Mouse (Mus musculus) gastrocnemius, postnatal 4 days (tissue): ENCODE results near the gene Pde9a. TPM values are rescaled to one million over a fixed set of nuclear protein-coding genes. Genes with fewer than 3 reads are reported as not detected.
"Not testable (repeated sequence)": the region's sequence is repeated elsewhere in the genome, so short reads cannot be mapped to it uniquely, and the experiment has no call there.

Experiments used
- DNase-seq, 2 experiments: peaks; one replicate each; pipeline ENCODE4 v3.0.0; 2021 to 2022; ENCODE audit warnings: low spot score in 2 of 2, mixed read lengths in 2 of 2
- long read RNA-seq, 2 experiments: library from polyadenylated mRNA; stranded (forward); transcript quantifications; one replicate each; pipeline ENCODE4 v2.0.0; 2021
- total RNA-seq, 2 experiments: library from RNA; stranded (reverse); gene quantifications; 2 replicates each; pipeline ENCODE4 v1.2.3; 2021

The Pde9a gene
- total RNA-seq = 1 to 10 TPM; 5.0 to 6.9 TPM
- long read RNA-seq, experiment 1, partial matches to known transcripts = 0 of 2 reads
- long read RNA-seq, experiment 1, other reads (novel, unspliced or antisense) = 1 of 2 reads
- long read RNA-seq, experiment 2, partial matches to known transcripts = 0 of 6 reads
- long read RNA-seq, experiment 2, other reads (novel, unspliced or antisense) = 2 of 6 reads

- DNase-seq = peak; percentile 33 to 48
These were observed at the start of gene Pde9a for GRCm38 (mm10) chr17:31385671-31386665. Gene Pde9a (plus strand): TSS chr17:31386210.

GRCm38 (mm10) chr17:31339769-31340168, 46.2 kb upstream of the Pde9a start:
- no peak for DNase-seq

- DNase-seq = no peak
These were observed 43.8 kb upstream of the Pde9a start for GRCm38 (mm10) chr17:31342191-31342590.

GRCm38 (mm10) chr17:31344172-31344801, 41.7 kb upstream of the Pde9a start:
- peak; percentile 46 to 73 for DNase-seq

- no peak for DNase-seq
These were observed 41.2 kb upstream of the Pde9a start for GRCm38 (mm10) chr17:31344816-31345215.

GRCm38 (mm10) chr17:31348129-31348528, 37.9 kb upstream of the Pde9a start:
- no peak for DNase-seq

GRCm38 (mm10) chr17:31349388-31349787, 36.6 kb upstream of the Pde9a start:
- DNase-seq = no peak

GRCm38 (mm10) chr17:31351984-31352383, 34.0 kb upstream of the Pde9a start:
- no peak for DNase-seq

- no peak for DNase-seq
These were observed 32.8 kb upstream of the Pde9a start for GRCm38 (mm10) chr17:31353255-31353654.

GRCm38 (mm10) chr17:31354684-31355083, 31.3 kb upstream of the Pde9a start:
- not testable (repeated sequence) for DNase-seq

- no peak for DNase-seq
These were observed 30.1 kb upstream of the Pde9a start for GRCm38 (mm10) chr17:31355792-31356502.

GRCm38 (mm10) chr17:31360582-31360981, 25.4 kb upstream of the Pde9a start:
- no peak for DNase-seq

GRCm38 (mm10) chr17:31365586-31366166, 20.3 kb upstream of the Pde9a start:
- DNase-seq = no peak

GRCm38 (mm10) chr17:31370221-31370620, 15.8 kb upstream of the Pde9a start:
- DNase-seq = no peak

GRCm38 (mm10) chr17:31370931-31371330, 15.1 kb upstream of the Pde9a start:
- DNase-seq = no peak

- DNase-seq = peak; percentile 53 to 65
These were observed 8.0 kb upstream of the Pde9a start for GRCm38 (mm10) chr17:31377961-31378360.

GRCm38 (mm10) chr17:31378361-31378761, 7.6 kb upstream of the Pde9a start:
- DNase-seq = peak in 1 of 2 experiments; percentile 15

GRCm38 (mm10) chr17:31379086-31379485, 6.9 kb upstream of the Pde9a start:
- no peak for DNase-seq

- DNase-seq = no peak
These were observed 6.1 kb upstream of the Pde9a start for GRCm38 (mm10) chr17:31379863-31380262.

GRCm38 (mm10) chr17:31383320-31383719, 2.7 kb upstream of the Pde9a start:
- no peak for DNase-seq
